Mouse (Mus musculus): ENCODE results near the gene 9330161L09Rik.

GRCm38 (mm10) chr12:103380226-103380625 is 27.4 kb downstream of the 9330161L09Rik start:
- no peak for TF ChIP-seq CTCF (IDR thresholded peaks at IDR 0.05; ENCODE audit: control insufficient read depth, insufficient read depth, low read length)
- no peak for TF ChIP-seq POLR2A (IDR thresholded peaks at IDR 0.05; ENCODE audit: borderline replicate concordance, control insufficient read depth, low read depth, low read length)

Data from bone marrow, adult 2 months (tissue).